Mouse (Mus musculus): ENCODE results near the gene Polr1a.

GRCm38 (mm10) chr6:71991190-71991932 is 82.5 kb downstream of the Polr1a start:
- TF ChIP-seq CTCF (IDR thresholded peaks at IDR 0.05; ENCODE audit: extremely low read depth, insufficient read length, insufficient replicate concordance, low read depth, low read length) (no peak), POLR2A (IDR thresholded peaks at IDR 0.05; ENCODE audit: low read depth, low read length) (no peak)

All from small intestine, adult 2 months (tissue).